Mouse (Mus musculus) hindbrain, embryonic 15.5 days (tissue): ENCODE measurements around the gene Lrrc1. TPM values are rescaled to one million over a fixed set of nuclear protein-coding genes. Genes with fewer than 3 reads are reported as not detected.

Experiments used
- ATAC-seq: fragments of 200-750 bp; cut with Nextera tagmentation; 2 replicates; pipeline ENCODE4 v1.8.0; 2017; ENCODE audit warnings: low read depth, moderate number of reproducible peaks, moderate TSS enrichment; ENCODE audit not compliant: low FRiP score
- H3K27ac ChIP-seq: fragments of 300-500 bp; sonication (generic); replicated peaks from 2 replicates; pipeline ENCODE4 v1.5.1; 2015; ENCODE audit warnings: mild to moderate bottlenecking, inconsistent platforms
- H3K27me3 ChIP-seq: fragments of 300-500 bp; sonication (generic); 2 replicates; pipeline ENCODE4 v1.6.1; 2015; ENCODE audit warnings: control low read depth, inconsistent platforms
- H3K36me3 ChIP-seq: fragments of 300-500 bp; sonication (generic); 2 replicates; pipeline ENCODE4 v1.6.1; 2015; ENCODE audit warnings: control low read depth, inconsistent platforms
- H3K4me1 ChIP-seq: fragments of 300-500 bp; sonication (generic); replicated peaks from 2 replicates; pipeline ENCODE4 v1.6.1; 2015; ENCODE audit warnings: control low read depth, inconsistent platforms
- H3K4me2 ChIP-seq: fragments of 300-500 bp; sonication (generic); 2 replicates; pipeline ENCODE4 v1.6.1; 2015; ENCODE audit warnings: moderate library complexity, mild to moderate bottlenecking, inconsistent platforms
- H3K4me3 ChIP-seq: fragments of 300-500 bp; sonication (generic); 2 replicates; pipeline ENCODE4 v1.5.1; 2015; ENCODE audit warnings: mild to moderate bottlenecking, inconsistent platforms
- H3K9ac ChIP-seq: fragments of 300-500 bp; sonication (generic); 2 replicates; pipeline ENCODE4 v1.6.1; 2015; ENCODE audit warnings: inconsistent platforms
- H3K9me3 ChIP-seq: fragments of 300-500 bp; sonication (generic); 2 replicates; pipeline ENCODE4 v1.6.1; 2016; ENCODE audit warnings: control low read depth, inconsistent platforms
- WGBS: fragments of 180-500 bp; shearing (Covaris S2); methylation state at CpG from one replicate; pipeline ENCODE4 v1.1.7; 2015; 5-methylcytosine and 5-hydroxymethylcytosine counted together
- polyA plus RNA-seq: library from polyadenylated mRNA; unstranded; fragments of >200 nt; fragmentation: Nextera tagmentation; extraction: Ambion mirVana; gene quantifications from 2 replicates; pipeline ENCODE4 v1.2.1, GENCODE M21; 2015

Lrrc1 gene
- polyA plus RNA-seq, 1 experiment from 2014 or later: 5.9 TPM

GRCm38 (mm10) chr9:77494307-77494706, 50.4 kb downstream of the Lrrc1 start:
- Histone ChIP-seq H3K27me3 (peaks cover 6% of the 10 kb centered on the region; the same call in 1 of the 2 replicates), H3K36me3 (no peaks in the 10 kb centered on the region), H3K9ac (no peak overlapping the region), H3K4me1 (peaks cover 13% of the 10 kb centered on the region), H3K9me3 (no peaks in the 10 kb centered on the region), H3K4me2 (no peak overlapping the region), H3K27ac (no peak overlapping the region), H3K4me3 (no peak overlapping the region)
- WGBS: 93% methylated on average over 7 of the region's 7 CpGs
- ATAC-seq: no peak

- Histone ChIP-seq H3K4me2 (no peak overlapping the region), H3K9ac (no peak overlapping the region), H3K36me3 (no peaks in the 10 kb centered on the region), H3K27ac (no peak overlapping the region), H3K4me3 (no peak overlapping the region), H3K9me3 (no peaks in the 10 kb centered on the region), H3K27me3 (no peaks in the 10 kb centered on the region), H3K4me1 (no peaks in the 10 kb centered on the region)
- no peak for ATAC-seq
- 92% methylated on average over 11 of the region's 11 CpGs for WGBS
Observed at GRCm38 (mm10) chr9:77488611-77489010, 56.1 kb downstream of the Lrrc1 start.

- H3K27me3 ChIP-seq: no peaks in the 10 kb centered on the region
Observed at GRCm38 (mm10) chr9:77487427-77487826, 57.2 kb downstream of the Lrrc1 start.

GRCm38 (mm10) chr9:77485915-77486314, 58.8 kb downstream of the Lrrc1 start:
- Histone ChIP-seq H3K9ac (no peak overlapping the region), H3K27me3 (no peaks in the 10 kb centered on the region), H3K36me3 (no peaks in the 10 kb centered on the region), H3K4me2 (no peak overlapping the region), H3K27ac (no peak overlapping the region), H3K9me3 (no peaks in the 10 kb centered on the region), H3K4me3 (no peak overlapping the region), H3K4me1 (peaks cover 6% of the 10 kb centered on the region)
- ATAC-seq: no peak
- WGBS: 77% methylated on average over 12 of the region's 12 CpGs

More at GRCm38 (mm10) chr9:77487427-77487826, 57.2 kb downstream of the Lrrc1 start:
- Histone ChIP-seq H3K4me1 (no peaks in the 10 kb centered on the region), H3K27ac (no peak overlapping the region), H3K9ac (no peak overlapping the region), H3K36me3 (no peaks in the 10 kb centered on the region), H3K4me3 (no peak overlapping the region), H3K4me2 (no peak overlapping the region), H3K9me3 (no peaks in the 10 kb centered on the region)
- ATAC-seq: no peak
- WGBS: 77% methylated on average over 7 of the region's 7 CpGs

- WGBS: 96% methylated on average over 10 of the region's 10 CpGs
- H3K9ac ChIP-seq: no peak overlapping the region
- ATAC-seq: no peak
Observed at GRCm38 (mm10) chr9:77484751-77485150, 59.9 kb downstream of the Lrrc1 start.

GRCm38 (mm10) chr9:77483559-77483958, 61.1 kb downstream of the Lrrc1 start:
- no peak for ATAC-seq
- 92% methylated on average over 3 of the region's 3 CpGs for WGBS
- Histone ChIP-seq H3K36me3 (no peaks in the 10 kb centered on the region), H3K9me3 (no peaks in the 10 kb centered on the region), H3K9ac (no peak overlapping the region), H3K4me2 (no peak overlapping the region), H3K27me3 (no peaks in the 10 kb centered on the region), H3K27ac (no peak overlapping the region), H3K4me1 (peaks cover 28% of the 10 kb centered on the region), H3K4me3 (no peak overlapping the region)

More at GRCm38 (mm10) chr9:77484751-77485150, 59.9 kb downstream of the Lrrc1 start:
- Histone ChIP-seq H3K4me1 (peaks cover 18% of the 10 kb centered on the region), H3K36me3 (no peaks in the 10 kb centered on the region), H3K4me3 (no peak overlapping the region), H3K27ac (no peak overlapping the region), H3K9me3 (no peaks in the 10 kb centered on the region), H3K4me2 (no peak overlapping the region), H3K27me3 (no peaks in the 10 kb centered on the region)

- no peaks in the 10 kb centered on the region for H3K36me3 ChIP-seq
- no peaks in the 10 kb centered on the region for H3K9me3 ChIP-seq
- H3K27ac ChIP-seq: no peak overlapping the region
- H3K4me2 ChIP-seq: no peak overlapping the region
- no peaks in the 10 kb centered on the region for H3K27me3 ChIP-seq
- no peak overlapping the region for H3K4me3 ChIP-seq
- no peak overlapping the region for H3K9ac ChIP-seq
- peaks cover 31% of the 10 kb centered on the region for H3K4me1 ChIP-seq
- no peak for ATAC-seq
- 63% methylated on average over 5 of the region's 5 CpGs for WGBS
Observed at GRCm38 (mm10) chr9:77482281-77482680, 62.4 kb downstream of the Lrrc1 start.

- no peak for ATAC-seq
- Histone ChIP-seq H3K27me3 (no peaks in the 10 kb centered on the region), H3K27ac (no peak overlapping the region), H3K4me3 (no peak overlapping the region), H3K36me3 (no peaks in the 10 kb centered on the region), H3K4me1 (peaks cover 31% of the 10 kb centered on the region), H3K4me2 (no peak overlapping the region), H3K9me3 (no peaks in the 10 kb centered on the region), H3K9ac (no peak overlapping the region)
- 68% methylated on average over 7 of the region's 7 CpGs for whole genome bisulfite sequencing
Observed at GRCm38 (mm10) chr9:77481380-77481779, 63.3 kb downstream of the Lrrc1 start.

- H3K9me3 ChIP-seq: no peaks in the 10 kb centered on the region
- H3K27ac ChIP-seq: 0 out of 2 replicates have a peak overlapping the region, but pooled peaks have one; percentile 2
- no peak overlapping the region for H3K4me2 ChIP-seq
- no peak overlapping the region for H3K4me3 ChIP-seq
- ATAC-seq: 0 out of 2 replicates have a peak, but pooled peaks have one; percentile 12
- H3K9ac ChIP-seq: no peak overlapping the region
- peaks cover 31% of the 10 kb centered on the region for H3K4me1 ChIP-seq
- no peaks in the 10 kb centered on the region for H3K36me3 ChIP-seq
- no peaks in the 10 kb centered on the region for H3K27me3 ChIP-seq
- 46% methylated on average over 9 of the region's 9 CpGs for WGBS
Observed at GRCm38 (mm10) chr9:77480574-77481319, 63.9 kb downstream of the Lrrc1 start.

GRCm38 (mm10) chr9:77480001-77480400, 64.7 kb downstream of the Lrrc1 start:
- no peak for ATAC-seq
- no peaks in the 10 kb centered on the region for H3K9me3 ChIP-seq
- no peak overlapping the region for H3K4me2 ChIP-seq
- H3K36me3 ChIP-seq: no peaks in the 10 kb centered on the region
- no peak overlapping the region for H3K9ac ChIP-seq
- WGBS: 33% methylated on average over 7 of the region's 7 CpGs
- H3K27ac ChIP-seq: no peak overlapping the region
- no peaks in the 10 kb centered on the region for H3K27me3 ChIP-seq
- peaks cover 31% of the 10 kb centered on the region for H3K4me1 ChIP-seq
- no peak overlapping the region for H3K4me3 ChIP-seq

GRCm38 (mm10) chr9:77478166-77478920, 66.3 kb downstream of the Lrrc1 start:
- 46% methylated on average over 10 of the region's 10 CpGs for WGBS
- no peak overlapping the region for H3K27ac ChIP-seq
- no peaks in the 10 kb centered on the region for H3K9me3 ChIP-seq
- H3K4me1 ChIP-seq: peaks cover 31% of the 10 kb centered on the region
- H3K27me3 ChIP-seq: no peaks in the 10 kb centered on the region
- H3K4me3 ChIP-seq: no peak overlapping the region
- H3K4me2 ChIP-seq: no peak overlapping the region
- H3K36me3 ChIP-seq: no peaks in the 10 kb centered on the region
- no peak for ATAC-seq
- H3K9ac ChIP-seq: no peak overlapping the region

GRCm38 (mm10) chr9:77474535-77474934, 70.1 kb downstream of the Lrrc1 start:
- Histone ChIP-seq H3K4me2 (no peak overlapping the region), H3K9ac (no peak overlapping the region), H3K9me3 (no peaks in the 10 kb centered on the region), H3K4me3 (no peak overlapping the region), H3K27me3 (no peaks in the 10 kb centered on the region), H3K4me1 (peaks cover 37% of the 10 kb centered on the region), H3K27ac (no peak overlapping the region), H3K36me3 (no peaks in the 10 kb centered on the region)
- no peak for ATAC-seq
- 98% methylated on average over 4 of the region's 4 CpGs for WGBS
